Mouse (Mus musculus) intestine, postnatal 0 days (tissue): ENCODE measurements around the gene Fgd5. TPM values are rescaled to one million over a fixed set of nuclear protein-coding genes. Genes with fewer than 3 reads are reported as not detected.

Source experiments
- ATAC-seq: fragments of 200-750 bp; cut with Nextera tagmentation; 2 replicates; pipeline ENCODE4 v1.8.0; 2017; ENCODE audit warnings: mild to moderate bottlenecking, moderate TSS enrichment, moderate library complexity
- H3K27ac ChIP-seq: fragments of 300-500 bp; sonication (generic); 2 replicates; pipeline ENCODE4 v1.5.1; 2014; ENCODE audit warnings: mild to moderate bottlenecking, low read depth, low read length, moderate library complexity
- H3K27me3 ChIP-seq: fragments of 300-500 bp; sonication (generic); replicated peaks from 2 replicates; pipeline ENCODE4 v1.6.1; 2014; ENCODE audit warnings: low read length, mixed read lengths; ENCODE audit not compliant: control insufficient read depth, insufficient read depth
- H3K36me3 ChIP-seq: fragments of 300-500 bp; sonication (generic); 2 replicates; pipeline ENCODE4 v1.6.1; 2014; ENCODE audit warnings: mild to moderate bottlenecking, moderate library complexity; ENCODE audit not compliant: control insufficient read depth, insufficient read depth
- H3K4me1 ChIP-seq: fragments of 300-500 bp; sonication (generic); replicated peaks from 2 replicates; pipeline ENCODE4 v1.6.1; 2014; ENCODE audit warnings: antibody characterized with exemption, low read length, mixed read lengths; ENCODE audit not compliant: control insufficient read depth, insufficient read depth
- H3K4me2 ChIP-seq: fragments of 300-500 bp; sonication (generic); replicated peaks from 2 replicates; pipeline ENCODE4 v1.6.1; 2014; ENCODE audit warnings: low read depth, mild to moderate bottlenecking, moderate library complexity
- H3K4me3 ChIP-seq: fragments of 300-500 bp; sonication (generic); 2 replicates; pipeline ENCODE4 v1.5.1; 2014; ENCODE audit warnings: low read depth, low read length
- H3K9ac ChIP-seq: fragments of 300-500 bp; sonication (generic); 2 replicates; pipeline ENCODE4 v1.6.1; 2014; ENCODE audit warnings: mild to moderate bottlenecking, low read depth, low read length
- H3K9me3 ChIP-seq: fragments of 300-500 bp; sonication (generic); 2 replicates; pipeline ENCODE4 v1.6.1; 2016; ENCODE audit warnings: mixed run types; ENCODE audit not compliant: control insufficient read depth
- CTCF ChIP-seq: sonication (generic); IDR thresholded peaks from 2 replicates; pipeline ENCODE4 v1.5.1; 2016; ENCODE audit warnings: low read depth, mild to moderate bottlenecking, control low read depth, antibody characterized with exemption, moderate library complexity
- WGBS: fragments of 180-500 bp; shearing (Covaris S2); extraction: QIAGEN DNeasy Blood & Tissue Kit; methylation state at CpG from one replicate; pipeline ENCODE4 v1.1.7; 2014; 5-methylcytosine and 5-hydroxymethylcytosine counted together
- polyA plus RNA-seq: library from polyadenylated mRNA; unstranded; fragments of >200 nt; fragmentation: Nextera tagmentation; extraction: Ambion mirVana; gene quantifications from 2 replicates; pipeline ENCODE4 v1.2.1, GENCODE M21; 2015

The Fgd5 gene
- polyA plus RNA-seq, 1 experiment from 2014 or later, result 3.3 TPM

DNA sequence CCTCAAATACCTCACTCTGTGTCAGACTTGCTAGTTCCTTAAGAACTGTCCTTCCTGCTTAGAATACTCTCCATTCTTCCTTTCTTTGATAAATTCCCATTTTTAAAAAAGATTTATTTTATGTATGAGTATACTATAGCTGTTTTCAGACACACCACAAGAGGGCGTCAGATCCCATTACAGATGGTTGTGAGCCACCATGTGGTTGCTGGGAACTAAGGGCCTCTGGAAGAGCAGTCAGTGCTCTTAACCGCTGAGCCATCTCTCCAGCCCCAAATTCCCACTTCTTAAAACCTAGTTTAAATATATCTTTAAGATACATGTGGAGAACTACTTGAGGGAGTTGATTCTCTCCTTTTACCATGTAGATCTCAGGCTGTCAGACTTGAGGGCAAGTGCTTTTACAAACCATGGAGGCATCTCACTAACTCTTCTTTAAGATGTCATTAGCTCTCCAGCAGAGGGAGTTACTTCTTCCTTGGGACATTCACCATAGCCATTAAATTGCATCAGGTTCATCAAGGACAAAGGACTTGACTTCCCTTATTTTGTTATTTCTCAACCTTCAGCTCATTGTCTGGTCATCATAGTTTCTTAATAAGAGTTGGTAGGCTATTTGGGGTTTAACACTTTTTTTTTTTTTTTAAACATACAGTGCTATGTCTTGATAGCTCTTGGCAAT lies 122.1 kb downstream of the Fgd5 start:
- Histone ChIP-seq H3K4me3 (no peak overlapping the region), H3K27ac (no peak overlapping the region), H3K4me1 (no peaks in the 10 kb centered on the region), H3K4me2 (no peak overlapping the region), H3K27me3 (no peaks in the 10 kb centered on the region), H3K9me3 (no peaks in the 10 kb centered on the region), H3K9ac (no peak overlapping the region), H3K36me3 (no peaks in the 10 kb centered on the region)
- 76% methylated on average over 2 of the region's 2 CpGs for WGBS
- peak; percentile 43 for TF ChIP-seq CTCF
- ATAC-seq, result no peak

DNA sequence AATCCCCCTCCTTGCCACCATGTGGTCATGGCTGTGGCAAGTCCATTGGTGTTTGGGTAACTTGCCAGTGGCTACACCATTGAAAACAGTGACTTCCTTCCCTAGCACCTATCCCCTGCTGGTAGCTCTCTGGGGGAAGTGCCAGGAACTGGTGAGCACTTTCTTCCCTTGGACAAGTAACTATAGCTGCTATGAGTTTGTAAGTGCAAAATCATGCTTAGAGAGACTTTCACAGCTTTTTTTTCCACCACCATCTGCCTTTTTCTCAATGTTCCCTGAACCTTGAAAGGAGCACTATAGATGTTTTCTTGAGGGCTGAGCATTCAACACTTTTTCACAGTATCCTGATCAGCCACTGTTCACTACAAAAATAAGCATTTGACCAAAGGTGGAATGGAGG lies 145.9 kb downstream of the Fgd5 start:
- Histone ChIP-seq H3K36me3 (no peaks in the 10 kb centered on the region; the same call in 1 of the 2 replicates), H3K27ac (no peak overlapping the region), H3K4me1 (no peaks in the 10 kb centered on the region), H3K4me2 (no peak overlapping the region), H3K9ac (no peak overlapping the region), H3K4me3 (no peak overlapping the region), H3K27me3 (no peaks in the 10 kb centered on the region), H3K9me3 (no peaks in the 10 kb centered on the region)
- no peak for ATAC-seq
- no peak for TF ChIP-seq CTCF

Other genes starting within 250 kb of the Fgd5 start
- 0.22 and 0.27 TPM in 2 replicates for gene Grip2, start 151.6 kb upstream of the Fgd5 start, polyA plus RNA-seq
- gene Ccdc174, start 100.8 kb upstream of the Fgd5 start, polyA plus RNA-seq, result 27.2 and 33.7 TPM in 2 replicates
- 0.08 and 0.16 TPM in 2 replicates for gene 4930590J08Rik, start 76.1 kb upstream of the Fgd5 start, polyA plus RNA-seq
- gene Nr2c2, start 112.5 kb downstream of the Fgd5 start, polyA plus RNA-seq, result 8.1 and 9.6 TPM in 2 replicates
- gene Mrps25, start 205.2 kb downstream of the Fgd5 start, polyA plus RNA-seq, result 49.1 and 54.2 TPM in 2 replicates
- 7.6 and 9.6 TPM in 2 replicates for gene Rbsn, start 236.0 kb downstream of the Fgd5 start, polyA plus RNA-seq